Mouse (Mus musculus): ENCODE measurements around the gene Mybph. TPM values are rescaled to one million over a fixed set of nuclear protein-coding genes. Genes with fewer than 3 reads are reported as not detected.

Gene Mybph
- total RNA-seq, 2 experiments from 2014 or later = 0.16 TPM; not detected in 1

DNA sequence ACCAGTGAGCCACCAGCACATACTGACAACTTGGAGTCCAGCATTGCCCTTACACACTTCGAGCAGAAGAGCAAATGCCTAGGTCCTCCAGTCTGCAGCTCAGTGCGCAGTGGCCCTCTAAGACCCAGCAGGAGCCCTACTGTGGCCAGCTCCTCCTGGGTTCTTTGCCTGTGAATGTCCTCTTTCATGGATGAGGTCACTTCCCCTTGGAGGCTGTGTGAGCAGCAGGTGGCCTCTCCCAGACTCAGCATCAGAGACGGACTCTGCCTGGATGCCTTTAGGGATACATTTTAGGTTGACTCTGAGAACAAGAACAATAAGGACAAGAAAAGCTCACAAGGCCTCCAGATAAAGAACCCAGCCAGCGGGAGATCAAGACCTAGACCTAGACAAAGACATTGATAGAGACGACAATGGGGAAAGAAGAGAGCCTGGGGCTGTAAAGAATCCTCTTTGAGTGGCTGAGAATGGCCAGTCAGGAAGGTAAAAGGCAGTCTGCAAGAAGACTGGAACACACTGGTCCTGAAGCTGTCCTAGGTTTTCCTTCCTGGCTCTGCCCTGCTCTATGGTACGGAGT, 17.0 kb downstream of the Mybph start:
- no peak for DNase-seq (ENCODE audit: low spot score in 2 of 2)

DNA sequence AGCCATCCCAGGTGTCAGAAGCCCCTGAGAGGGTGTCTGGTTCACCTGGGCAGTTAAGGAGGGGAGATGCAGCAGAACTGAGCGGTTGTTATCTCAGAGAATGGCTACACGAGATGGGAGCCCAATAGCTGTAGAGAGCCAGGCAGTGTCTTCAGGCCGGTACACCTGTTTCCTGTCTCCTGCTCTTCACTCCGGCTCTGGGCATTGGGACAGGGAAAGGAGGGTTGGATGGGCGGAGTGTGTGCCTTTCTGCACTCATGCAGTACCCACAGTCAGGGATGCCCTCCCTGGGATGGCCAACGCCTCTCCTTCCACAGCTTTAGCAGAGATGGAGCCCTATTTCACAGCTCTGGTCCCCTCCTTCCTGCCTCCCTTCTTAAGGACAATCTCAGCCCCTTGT, 17.8 kb downstream of the Mybph start:
- no peak for DNase-seq (ENCODE audit: low spot score in 2 of 2)

DNA sequence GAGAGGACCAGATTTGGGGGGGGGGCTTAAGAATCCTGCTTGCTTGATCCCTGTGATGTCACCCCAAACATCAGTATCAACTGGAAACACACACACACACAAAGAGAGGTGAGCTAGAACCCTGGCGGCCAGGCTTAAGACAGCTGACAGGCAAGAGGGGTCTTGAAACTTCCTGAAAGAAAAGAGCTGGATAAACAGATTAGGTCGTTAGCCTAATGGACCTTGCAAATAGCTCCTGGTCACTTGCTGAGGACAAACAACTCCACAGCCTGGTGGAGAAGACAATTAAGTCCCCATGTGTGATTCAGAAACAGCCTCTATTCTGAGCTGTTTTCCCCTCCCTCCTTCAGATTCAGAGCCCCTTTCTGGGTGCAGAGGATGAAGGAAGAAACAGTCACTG, 18.4 kb downstream of the Mybph start:
- no peak for DNase-seq (ENCODE audit: low spot score in 2 of 2)

DNA sequence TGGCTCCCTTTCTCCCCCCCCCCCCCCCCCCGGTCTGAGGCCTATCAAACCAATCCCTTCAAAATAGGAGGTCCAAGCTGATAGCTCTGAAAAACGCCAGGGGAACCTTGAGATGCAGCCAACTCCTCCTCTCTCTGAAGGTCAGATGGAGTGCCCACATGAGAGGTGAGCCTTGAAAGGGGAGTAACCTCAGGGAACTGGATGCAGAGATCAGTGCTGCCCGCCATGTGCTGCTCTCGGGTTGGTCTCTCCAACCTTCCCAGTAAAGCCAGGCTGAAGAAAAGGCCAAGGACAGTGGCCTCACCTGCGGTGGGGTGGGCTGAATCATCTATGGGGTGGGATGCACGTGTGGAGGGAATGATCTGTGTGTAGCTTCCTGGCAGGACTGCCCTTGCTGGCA, 19.1 kb downstream of the Mybph start:
- no peak for DNase-seq (ENCODE audit: low spot score in 2 of 2)

DNA sequence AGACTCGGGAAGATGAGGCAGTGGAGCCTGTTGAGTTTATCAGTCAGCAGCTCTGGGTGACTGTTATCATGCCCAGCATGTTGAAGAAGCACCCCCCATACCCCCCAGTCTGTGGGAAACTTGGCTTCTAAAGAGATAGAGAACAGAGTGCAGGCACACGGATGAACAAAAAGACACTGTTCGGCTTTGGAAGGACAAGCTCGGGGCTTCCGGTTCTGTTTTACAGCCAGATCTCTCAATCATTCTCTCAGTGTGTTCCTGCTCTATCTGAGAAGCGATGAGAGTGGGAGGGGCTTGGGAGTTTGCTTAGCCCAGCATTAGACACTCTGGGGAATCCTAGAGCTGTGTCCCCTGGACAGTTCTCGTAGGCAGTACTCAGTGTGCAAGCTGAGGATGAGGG, 20.2 kb downstream of the Mybph start:
- DNase-seq (ENCODE audit: low spot score in 2 of 2) = no peak

DNA sequence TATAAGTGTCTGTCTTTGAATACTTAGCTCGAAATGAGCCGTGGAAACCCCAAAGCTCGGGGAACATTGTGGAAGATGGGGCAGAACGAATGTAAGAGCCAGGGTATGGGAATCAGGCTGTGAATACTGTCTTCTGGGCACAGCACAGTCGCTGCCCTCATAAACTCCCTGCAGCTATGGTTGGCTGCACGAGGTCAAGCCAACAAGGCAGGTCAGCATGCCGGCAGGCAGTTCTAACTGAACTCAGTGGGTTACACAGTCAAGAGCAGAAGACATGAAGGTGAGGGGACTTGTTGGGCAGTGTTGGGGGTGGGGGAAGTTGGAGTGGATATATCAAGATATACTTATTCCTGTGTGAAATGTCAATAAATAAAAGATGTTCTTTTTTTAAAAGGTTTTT, 21.8 kb downstream of the Mybph start:
- no peak for DNase-seq (ENCODE audit: low spot score in 2 of 2)

DNA sequence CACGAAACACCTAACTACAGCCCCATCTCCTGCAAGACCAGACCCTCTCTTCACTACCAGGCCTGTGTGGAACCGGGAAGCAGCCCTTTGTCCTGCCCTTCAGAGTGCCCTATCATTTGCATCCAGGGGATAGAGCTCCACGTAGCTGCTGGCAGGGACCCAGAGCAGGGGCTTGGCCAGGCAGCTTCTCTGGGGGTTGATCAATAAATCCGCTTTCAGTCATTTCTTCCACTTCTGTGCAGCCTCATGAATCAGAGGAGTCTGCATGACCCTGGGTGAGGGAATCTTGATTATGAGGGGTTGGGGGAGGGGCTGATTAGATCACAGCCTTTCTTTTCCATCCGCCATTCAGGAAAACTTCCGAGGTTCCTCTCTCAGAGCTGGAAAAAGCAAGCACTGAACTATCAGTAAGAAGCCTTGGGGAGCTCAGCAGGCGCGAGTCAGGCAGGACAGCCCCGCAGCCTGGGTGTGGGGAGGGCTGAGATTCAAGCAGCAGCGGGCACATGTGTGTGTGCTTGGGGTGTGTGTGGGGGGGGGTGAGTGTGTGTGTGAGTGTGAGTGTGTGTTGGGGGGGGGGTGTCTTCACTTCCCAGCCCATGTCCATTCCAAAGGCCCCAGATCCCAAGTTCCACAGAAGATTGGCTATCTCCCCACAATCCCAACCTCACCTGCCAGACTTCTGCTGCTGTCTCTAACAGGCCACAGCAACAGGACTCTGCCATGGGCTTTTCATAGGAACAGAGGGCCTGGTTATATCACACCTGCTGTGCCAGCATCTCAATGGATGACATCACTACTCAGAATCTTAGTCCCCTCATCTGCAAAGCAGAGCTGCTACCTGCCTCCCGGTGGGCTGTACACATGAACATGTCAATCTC, 22.7 kb downstream of the Mybph start:
- no peak for DNase-seq (ENCODE audit: low spot score in 2 of 2)

DNA sequence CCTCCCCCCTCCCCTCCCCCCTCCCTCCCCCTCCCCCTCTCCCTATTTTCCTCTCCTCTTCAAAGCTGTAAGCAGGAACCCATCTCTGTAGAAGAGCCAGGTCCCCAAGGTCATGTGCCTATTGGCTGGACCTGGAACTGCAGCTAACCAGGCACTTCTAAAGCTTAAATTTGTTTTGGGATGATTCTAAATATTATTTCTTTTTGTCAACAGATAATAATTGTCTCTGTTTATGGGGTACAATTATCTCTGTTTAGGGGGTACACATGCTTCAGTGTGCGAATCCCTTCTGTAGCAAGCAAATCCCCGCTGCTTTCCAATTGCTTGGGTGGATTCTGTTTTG, 23.4 kb downstream of the Mybph start:
- DNase-seq (ENCODE audit: low spot score in 2 of 2) = no peak

DNA sequence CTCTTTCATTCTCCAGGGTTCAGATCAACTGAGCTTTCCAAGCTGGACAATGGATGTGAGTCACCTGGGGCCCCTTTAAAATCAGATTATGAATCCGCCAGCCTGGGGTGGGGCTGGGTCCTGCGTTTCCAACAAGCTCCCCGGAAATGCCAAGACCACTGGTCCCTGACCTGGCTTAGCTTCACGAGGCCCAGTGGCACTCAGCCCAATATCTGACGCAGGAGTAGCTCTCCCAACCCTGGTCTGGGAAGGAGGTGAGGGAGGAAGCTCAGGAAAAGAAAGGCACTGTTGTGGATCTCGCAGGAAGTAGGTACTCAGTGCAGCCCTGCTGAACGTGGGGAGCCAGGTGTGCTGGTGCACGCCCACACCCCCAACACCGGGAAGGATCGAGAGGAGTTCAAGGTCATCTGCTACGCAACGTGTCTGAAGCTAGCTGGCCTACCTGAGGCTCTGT, 23.8 kb downstream of the Mybph start:
- DNase-seq (ENCODE audit: low spot score in 2 of 2) = no peak

DNA sequence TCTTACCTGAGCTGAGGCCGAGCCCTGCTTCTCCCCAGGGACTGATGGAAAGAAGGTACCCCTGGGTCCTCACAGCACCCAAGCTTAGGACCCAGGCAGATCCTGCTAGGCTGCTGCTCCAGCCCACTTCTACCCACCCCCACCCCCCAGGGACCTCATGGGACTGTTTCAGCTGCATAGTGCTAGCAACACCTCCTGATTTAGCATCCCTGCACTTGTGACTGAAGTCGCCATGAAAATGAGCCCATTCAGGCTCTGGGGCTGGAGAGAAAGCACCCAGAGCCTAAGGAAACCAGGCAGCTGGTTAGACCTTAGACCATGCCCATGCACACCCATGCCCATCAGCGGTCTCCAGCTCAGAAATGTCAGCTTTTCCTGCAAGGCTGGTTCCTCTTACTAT, 24.7 kb downstream of the Mybph start:
- DNase-seq (ENCODE audit: low spot score in 2 of 2) = no peak

DNA sequence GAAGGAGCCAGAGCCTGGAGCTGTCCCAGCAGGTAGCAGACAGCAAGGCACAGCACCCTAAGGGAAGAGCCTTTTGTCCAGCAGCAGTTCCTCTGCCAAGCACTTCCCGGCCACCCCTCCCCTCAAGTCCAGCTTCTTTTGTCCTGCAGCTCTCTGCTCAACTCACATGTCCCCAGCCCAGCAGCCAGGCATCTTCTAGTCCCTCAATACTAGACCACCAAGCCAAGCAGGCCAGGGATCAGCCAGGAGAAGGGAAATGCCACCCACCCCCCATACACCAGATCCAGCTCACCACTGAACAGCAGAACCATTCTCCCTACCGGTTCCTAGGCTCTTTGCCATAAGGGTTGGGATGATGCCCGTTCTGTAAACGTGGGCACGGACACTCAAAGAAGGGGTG, 26.4 kb downstream of the Mybph start:
- DNase-seq (ENCODE audit: low spot score in 2 of 2) = no peak

DNA sequence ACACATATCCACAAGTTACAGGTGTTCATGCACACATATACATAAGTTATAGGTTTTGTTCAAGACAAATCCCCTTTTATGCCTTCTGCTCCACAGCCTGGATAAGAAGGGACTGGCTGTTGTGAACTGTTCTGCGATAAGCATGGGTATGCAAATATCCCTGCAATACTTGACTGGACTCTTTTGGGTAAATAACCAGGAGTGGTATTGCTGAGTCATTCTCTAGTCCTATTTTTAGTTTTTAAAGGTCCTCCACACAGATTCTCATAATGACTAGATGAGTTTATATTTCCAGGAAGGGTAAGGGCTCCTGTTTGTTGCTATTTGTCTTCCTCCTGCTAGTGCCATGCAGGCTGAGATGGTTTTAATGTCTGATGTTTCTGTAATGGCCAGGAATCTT, 27.9 kb downstream of the Mybph start:
- DNase-seq (ENCODE audit: low spot score in 2 of 2) = no peak

DNA sequence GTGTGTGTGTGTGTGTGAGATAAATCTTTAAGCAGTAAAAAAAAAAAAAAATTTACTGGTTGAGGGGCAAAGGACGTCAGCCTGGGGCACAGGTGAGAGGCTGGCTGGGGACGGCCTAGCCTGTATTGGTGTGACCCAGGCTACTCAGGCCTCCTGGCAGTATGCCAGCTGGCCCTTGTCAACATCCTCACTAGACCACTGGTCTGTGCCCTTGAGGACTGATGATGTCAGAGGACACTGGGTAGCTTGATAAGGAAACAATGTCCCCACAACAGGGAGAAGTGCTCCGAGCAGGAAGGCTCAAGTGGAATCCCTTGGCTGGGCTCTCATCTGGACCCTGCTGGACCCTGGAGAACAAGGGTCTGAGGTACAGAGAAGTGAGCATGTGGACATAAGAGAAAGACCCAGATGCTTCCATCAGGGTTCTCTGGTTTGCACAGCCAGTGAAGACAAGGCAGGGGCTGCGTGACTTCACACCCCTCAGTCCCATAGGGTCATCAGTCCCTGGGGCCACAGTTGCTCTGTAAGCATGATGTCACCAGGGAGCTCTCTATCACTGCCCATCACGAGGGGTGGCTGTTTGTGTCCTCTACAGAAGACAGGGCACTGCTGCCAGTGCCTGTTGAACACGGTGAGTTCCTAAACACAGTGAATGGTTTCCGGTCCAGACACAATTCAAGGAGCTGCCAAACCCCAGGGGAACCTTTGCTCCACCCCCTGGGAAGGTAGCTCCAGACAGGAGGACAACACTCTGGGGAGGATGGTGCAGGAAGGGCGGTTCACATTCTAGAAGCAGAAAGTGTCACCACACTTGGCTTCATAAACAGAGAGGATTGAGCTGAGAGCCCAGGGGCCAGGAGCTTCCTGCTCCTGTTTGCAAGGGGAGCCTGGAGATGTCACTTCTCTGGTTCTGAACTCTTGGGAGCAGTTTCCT, 29.1 kb downstream of the Mybph start:
- DNase-seq (ENCODE audit: low spot score in 2 of 2) = peak; percentile 65 to 76

DNA sequence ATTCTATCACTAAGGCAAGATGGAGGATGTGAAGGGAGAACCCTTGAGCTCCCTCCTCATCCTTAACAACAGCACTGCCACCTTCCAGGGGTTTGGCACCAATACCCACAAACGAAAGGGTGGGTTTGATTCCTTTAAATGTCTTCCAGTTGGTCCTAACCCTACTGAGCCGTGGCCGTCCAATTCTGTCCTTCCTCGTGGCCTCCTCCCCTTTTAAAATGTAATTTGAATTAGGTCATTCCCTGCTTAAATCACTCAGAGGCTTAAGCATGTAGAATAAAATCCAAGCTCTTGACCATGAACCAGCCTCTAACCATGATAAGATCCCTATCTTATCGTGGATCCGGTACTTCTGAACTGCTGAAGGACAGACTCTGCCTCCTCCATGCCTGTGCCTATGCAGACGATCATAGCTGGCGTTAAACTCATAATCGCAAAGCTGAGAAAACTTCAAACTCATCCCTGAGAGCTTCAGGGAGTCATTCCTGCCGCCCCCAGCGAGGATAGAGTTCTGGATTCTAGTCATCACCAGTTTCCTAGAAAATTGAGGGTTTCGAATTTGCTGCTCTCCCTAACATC, 31.5 kb downstream of the Mybph start:
- DNase-seq (ENCODE audit: low spot score in 2 of 2) = no peak

DNA sequence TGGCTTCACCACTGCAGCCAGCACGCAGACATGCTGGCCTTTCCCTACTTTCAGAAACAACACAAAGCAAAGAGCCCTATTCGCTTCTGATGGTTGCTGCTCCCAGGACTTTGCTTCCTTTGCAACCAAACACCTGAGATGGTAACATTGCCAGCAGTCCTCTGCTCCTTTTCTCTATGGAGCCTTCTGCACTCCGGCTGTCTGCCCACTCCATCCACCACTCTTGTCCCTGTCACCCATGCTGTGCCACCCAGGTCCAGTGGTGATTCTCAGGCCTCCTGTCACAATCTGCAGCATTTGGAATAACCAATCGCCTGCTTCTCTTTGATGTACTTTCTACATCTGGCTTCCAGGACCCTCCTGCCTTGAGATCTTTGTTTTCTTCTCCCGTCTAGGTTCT, 32.1 kb downstream of the Mybph start:
- DNase-seq (ENCODE audit: low spot score in 2 of 2) = no peak

DNA sequence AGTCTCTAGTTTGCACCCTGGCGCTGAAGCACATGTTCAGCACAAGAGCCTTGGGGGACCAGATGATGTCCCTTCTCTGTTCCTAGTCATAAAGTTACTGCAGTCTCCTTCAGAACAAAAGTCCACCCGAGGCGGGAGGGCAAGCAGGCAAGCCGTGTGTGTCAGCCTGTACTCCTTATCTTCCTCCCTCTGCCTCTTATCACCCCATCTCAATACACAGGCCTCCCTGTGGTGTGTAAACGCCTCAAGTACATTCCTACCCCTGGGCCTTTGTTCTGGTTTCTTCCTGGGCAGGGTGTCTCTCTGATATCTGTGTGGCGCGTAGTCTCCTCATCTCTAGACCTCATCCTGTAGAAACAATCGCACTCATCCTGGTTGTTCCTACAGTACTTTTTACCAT, 33.5 kb downstream of the Mybph start:
- no peak for DNase-seq (ENCODE audit: low spot score in 2 of 2)

DNA sequence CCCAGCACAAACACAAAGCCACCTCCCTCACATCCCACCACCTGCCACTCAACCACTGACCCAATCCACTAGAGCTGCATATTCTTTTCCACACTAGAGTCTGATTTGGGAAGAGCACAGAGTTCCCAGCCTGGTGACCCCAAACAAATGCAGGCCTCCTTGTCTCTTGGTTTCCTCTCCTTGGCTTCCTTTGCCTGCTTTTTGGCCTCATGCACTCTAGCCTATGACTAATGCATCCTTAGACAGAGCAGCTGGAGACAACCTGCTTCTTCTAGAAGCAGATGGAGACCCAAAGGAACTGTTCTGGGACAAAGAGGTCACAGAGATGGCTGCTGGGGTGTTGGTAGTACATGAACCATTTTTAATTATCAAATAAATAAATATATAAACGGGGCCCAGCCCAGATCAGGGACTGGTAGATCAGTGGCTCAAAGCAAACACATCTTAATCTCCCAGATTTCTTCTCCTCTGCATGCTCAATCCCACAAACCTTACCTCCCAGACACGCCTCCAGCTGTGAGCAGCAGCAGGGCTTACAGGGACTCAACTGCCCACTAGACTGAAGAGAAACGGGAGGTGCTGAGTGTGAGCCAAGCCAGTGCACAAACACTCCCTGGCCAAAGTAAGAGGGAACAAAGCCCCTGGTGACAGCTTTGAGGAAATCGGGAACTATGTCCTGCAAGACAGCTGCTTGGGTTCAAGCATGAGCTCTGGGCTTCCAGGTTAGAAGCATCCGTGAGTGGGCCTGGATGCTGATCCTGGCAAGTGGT, 36.7 kb downstream of the Mybph start:
- no peak for DNase-seq (ENCODE audit: low spot score in 2 of 2)

DNA sequence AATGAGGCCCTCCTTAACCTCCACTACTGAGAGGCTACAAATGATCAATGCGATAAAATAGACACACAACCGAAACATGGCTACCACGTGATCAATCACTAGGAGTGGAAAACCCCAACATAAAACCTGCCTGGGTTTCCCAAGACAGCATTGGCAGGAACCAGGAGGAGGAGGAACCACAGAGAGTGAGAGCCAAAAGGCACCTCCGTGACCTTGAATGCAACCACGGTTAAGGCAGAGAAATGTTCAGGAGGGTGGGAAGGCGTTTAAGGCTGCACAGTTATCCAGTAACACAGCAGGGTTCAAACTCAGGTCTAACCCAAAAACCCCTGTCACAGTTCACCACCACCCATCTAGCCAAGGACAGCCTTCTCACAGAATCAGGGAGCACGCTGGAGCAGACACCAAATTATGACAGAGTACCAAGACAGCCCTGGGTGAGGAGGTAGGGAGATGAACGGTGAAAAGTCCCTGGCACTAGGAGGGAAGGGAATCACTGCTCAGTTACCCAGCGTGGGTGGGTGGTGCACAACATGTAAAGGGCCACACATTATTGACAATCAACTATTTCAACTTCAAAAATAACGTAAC, 37.5 kb downstream of the Mybph start:
- DNase-seq (ENCODE audit: low spot score in 2 of 2) = no peak

DNA sequence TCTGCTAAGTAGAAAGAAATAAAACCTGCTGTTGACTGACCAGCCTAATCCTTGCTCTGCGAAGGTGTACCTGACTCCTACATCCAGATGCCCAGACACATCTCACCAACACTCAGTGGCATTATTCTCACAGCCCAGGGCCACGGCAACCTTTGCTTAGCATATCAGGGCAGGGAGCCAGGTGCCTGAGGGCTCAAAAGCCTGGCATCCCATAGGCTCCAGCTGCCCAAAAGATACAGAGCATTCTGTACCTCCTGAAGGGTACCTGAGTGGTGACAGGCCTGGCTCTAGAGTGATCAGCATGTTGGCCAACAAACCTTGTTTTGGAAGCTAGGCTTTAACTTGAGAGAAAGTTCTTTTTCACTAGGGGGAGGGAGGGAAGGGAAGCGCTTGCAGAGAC, 38.0 kb downstream of the Mybph start:
- no peak for DNase-seq (ENCODE audit: low spot score in 2 of 2)

DNA sequence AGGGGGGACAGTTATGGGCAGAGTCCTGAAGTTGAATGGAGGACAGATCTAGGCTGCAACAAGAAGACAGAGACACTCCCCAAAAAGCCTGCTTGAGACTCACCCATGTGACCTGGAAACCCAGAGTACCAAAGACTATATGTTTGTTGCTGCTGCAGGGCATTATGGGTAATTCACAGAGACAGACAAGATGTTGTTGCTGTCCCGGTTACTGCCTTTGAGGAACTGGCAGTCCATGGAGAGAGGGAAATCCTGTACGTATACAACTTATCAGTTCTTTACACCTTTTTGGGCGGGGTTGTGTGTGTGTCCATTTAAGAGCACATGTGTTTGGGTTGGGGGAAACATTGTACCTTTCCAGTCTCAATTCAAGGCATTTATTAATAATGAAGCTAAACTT, 38.4 kb downstream of the Mybph start:
- DNase-seq (ENCODE audit: low spot score in 2 of 2) = no peak

Measured in adrenal gland, adult 18-20 months (tissue).